Comparison of ENCODE assay signal across 29 mouse cellular contexts in genomic region chr7:39954110-39954509, GRCm38 (mm10).
DNase-seq lines count a peak whose midpoint lies in the region; ATAC-seq and TF ChIP-seq lines count a peak whose summit lies in the region.
"Had no signal": no experiment of that assay in that cellular context is flagged by ENCODE, and none has a peak within 500 bp of the region (broad histone marks: within the 10 kb centered on the region; RNA-seq: fewer than 3 reads in every experiment).

No protein-coding gene starts in this region.

- H3K36me3 ChIP-seq in heart, embryonic 11.5 days (ENCODE audit: control insufficient read depth, insufficient read depth, low read length): no peaks in the 10 kb centered on the region
- H3K36me3 ChIP-seq in CH12.LX (replicated peaks in 1 of 2; ENCODE audit: control insufficient read depth in 1 of 2, insufficient read depth in 1 of 2, low read length in 1 of 2): no peaks in the 10 kb centered on the region
- no peaks in the 10 kb centered on the region for H3K36me3 ChIP-seq in heart, postnatal 0 days (replicated peaks; ENCODE audit: control insufficient read depth, insufficient read depth, low read length)
- H3K36me3 ChIP-seq in embryonic facial prominence, embryonic 10.5 days (replicated peaks): no peaks in the 10 kb centered on the region
- H3K36me3 ChIP-seq: embryonic facial prominence, embryonic 12.5 days; limb, embryonic 10.5 days; limb, embryonic 15.5 days; liver, embryonic 13.5 days; midbrain, embryonic 12.5 days; neural tube, embryonic 12.5 days had no signal

- TF ChIP-seq RAD21 in CH12.LX (IDR thresholded peaks at IDR 0.05; ENCODE audit: low read depth, low read length): no peak

- no peak overlapping the region for H3K9ac ChIP-seq in heart, embryonic 11.5 days (ENCODE audit: low read depth, low read length)
- no peak overlapping the region for H3K9ac ChIP-seq in CH12.LX (ENCODE audit: insufficient read depth, low read depth)
- H3K9ac ChIP-seq in heart, postnatal 0 days (replicated peaks; ENCODE audit: low read depth, low read length): no peak overlapping the region
- H3K9ac ChIP-seq: embryonic facial prominence, embryonic 12.5 days; hindbrain, embryonic 14.5 days; limb, embryonic 15.5 days; liver, embryonic 13.5 days; midbrain, embryonic 12.5 days; neural tube, embryonic 12.5 days had no signal

- dilution Hi-C loops in CH12.LX (cut with MboI; ENCODE audit: extremely low pct_ligation_motif_present, extremely low pct_unique_long_range_greater_than_20kb, low sequenced_read_pairs): no loop called here

- no peak overlapping the region; the same call in 1 of the 2 replicates for H3K4me2 ChIP-seq in heart, embryonic 11.5 days
- no peak overlapping the region for H3K4me2 ChIP-seq in CH12.LX (ENCODE audit: insufficient read depth, low read depth, poor library complexity, severe bottlenecking)
- no peak overlapping the region for H3K4me2 ChIP-seq in heart, postnatal 0 days (ENCODE audit: low read depth, low read length)
- H3K4me2 ChIP-seq: embryonic facial prominence, embryonic 12.5 days; hindbrain, embryonic 14.5 days; limb, embryonic 15.5 days; liver, embryonic 13.5 days; midbrain, embryonic 12.5 days; neural tube, embryonic 12.5 days had no signal

- H3K27ac ChIP-seq in heart, embryonic 11.5 days (ENCODE audit: low read depth, low read length): no peak overlapping the region
- H3K27ac ChIP-seq in CH12.LX (ENCODE audit: insufficient read depth, low read depth): no peak overlapping the region
- H3K27ac ChIP-seq in heart, postnatal 0 days (ENCODE audit: low read depth): peak overlapping the region; percentile 76; the same call in 1 of the 2 replicates
- H3K27ac ChIP-seq in embryonic facial prominence, embryonic 10.5 days (replicated peaks): no peak overlapping the region
- H3K27ac ChIP-seq: embryonic facial prominence, embryonic 12.5 days; hindbrain, embryonic 14.5 days; limb, embryonic 10.5 days; limb, embryonic 15.5 days; liver, embryonic 13.5 days; midbrain, embryonic 12.5 days; neural tube, embryonic 12.5 days had no signal

- no peak for TF ChIP-seq CTCF in CH12.LX (conservative IDR thresholded peaks at IDR 0.05 in 1 of 2, IDR thresholded peaks at IDR 0.05 in 1 of 2; ENCODE audit: low read depth in 2 of 2, low read length in 2 of 2)
- TF ChIP-seq CTCF in heart, postnatal 0 days (IDR thresholded peaks at IDR 0.05; ENCODE audit: low read depth): peak; percentile 27; the same call in 1 of the 2 replicates

- WGBS in heart, embryonic 11.5 days (ENCODE audit: insufficient replicate concordance): 19% methylated on average over 7 of the region's 7 CpGs
- WGBS in heart, postnatal 0 days: 16% methylated on average over 7 of the region's 7 CpGs
- 64% methylated on average over 7 of the region's 7 CpGs for WGBS in embryonic facial prominence, embryonic 10.5 days

- no peaks in the 10 kb centered on the region for H3K4me1 ChIP-seq in heart, embryonic 11.5 days (ENCODE audit: control insufficient read depth, insufficient read depth, low read length)
- peaks cover 0 to 20% of the 10 kb centered on the region in 2 experiments; a peak in 2 of 4 replicates for H3K4me1 ChIP-seq in CH12.LX (ENCODE audit: control insufficient read depth in 1 of 2, insufficient read depth in 2 of 2)
- H3K4me1 ChIP-seq in heart, postnatal 0 days (ENCODE audit: control insufficient read depth, insufficient read depth): peaks cover 11% of the 10 kb centered on the region; the same call in 1 of the 2 replicates
- no peaks in the 10 kb centered on the region for H3K4me1 ChIP-seq in embryonic facial prominence, embryonic 10.5 days
- H3K4me1 ChIP-seq: embryonic facial prominence, embryonic 12.5 days; limb, embryonic 10.5 days; limb, embryonic 15.5 days; liver, embryonic 13.5 days; megakaryocyte, embryonic 14.5 days; midbrain, embryonic 12.5 days; neural tube, embryonic 12.5 days had no signal

- H3K27me3 ChIP-seq in heart, embryonic 11.5 days (ENCODE audit: control insufficient read depth, insufficient read depth, low read length): no peaks in the 10 kb centered on the region
- no peaks in the 10 kb centered on the region for H3K27me3 ChIP-seq in CH12.LX (replicated peaks)
- no peaks in the 10 kb centered on the region for H3K27me3 ChIP-seq in heart, postnatal 0 days (ENCODE audit: control insufficient read depth, insufficient read depth, low read length)
- no peaks in the 10 kb centered on the region for H3K27me3 ChIP-seq in embryonic facial prominence, embryonic 10.5 days (replicated peaks; ENCODE audit: low read depth, poor library complexity, severe bottlenecking)
- H3K27me3 ChIP-seq: embryonic facial prominence, embryonic 12.5 days; limb, embryonic 15.5 days; liver, embryonic 13.5 days; megakaryocyte, embryonic 14.5 days; midbrain, embryonic 12.5 days; neural tube, embryonic 12.5 days; Patski had no signal

- intact Hi-C loops in gastrocnemius, postnatal 36 days (cut with DNase I): no loop called here

- DNase-seq in heart, adult 18-20 months: peak; percentile 13
- peak; percentile 16 to 17 for DNase-seq in layer of hippocampus, postnatal 14 days (ENCODE audit: low spot score in 2 of 2)
- no peak for DNase-seq in layer of hippocampus, adult 11-12 months (ENCODE audit: low spot score)
- DNase-seq in CH12.LX (ENCODE audit: extremely low read depth): peak; percentile 74
- peak; percentile 42 for DNase-seq in heart, postnatal 0 days (ENCODE audit: low spot score)
- DNase-seq in gastrocnemius, postnatal 36 days: no peak
- DNase-seq in embryonic facial prominence, embryonic 10.5 days (ENCODE audit: low spot score): no peak
- DNase-seq: adrenal gland, postnatal 10 days; cerebellum, adult 8-10 months; cerebellum, postnatal 36 days; gastrocnemius, postnatal 25 days; kidney, adult 9 months; kidney, postnatal 10 days; liver, embryonic 13.5 days; right cerebral cortex, adult 18-20 months; spleen, adult 18-20 months; thymus, postnatal 14 days had no signal

- H3K4me3 ChIP-seq in heart, embryonic 11.5 days (ENCODE audit: low read depth, low read length): no peak overlapping the region
- no peak overlapping the region for H3K4me3 ChIP-seq in CH12.LX (replicated peaks in 1 of 3; ENCODE audit: low read depth in 2 of 3, low read length in 2 of 3, poor library complexity in 1 of 3)
- no peak overlapping the region for H3K4me3 ChIP-seq in heart, postnatal 0 days (ENCODE audit: low read depth, low read length)
- H3K4me3 ChIP-seq in embryonic facial prominence, embryonic 10.5 days: no peak overlapping the region
- H3K4me3 ChIP-seq: embryonic facial prominence, embryonic 12.5 days; limb, embryonic 10.5 days; limb, embryonic 15.5 days; liver, embryonic 13.5 days; megakaryocyte, embryonic 14.5 days; midbrain, embryonic 12.5 days; myocyte; neural tube, embryonic 12.5 days had no signal

- no peak for TF ChIP-seq POLR2A in CH12.LX (IDR thresholded peaks at IDR 0.05; ENCODE audit: low read depth, low read length)

- no peaks in the 10 kb centered on the region for H3K9me3 ChIP-seq in heart, embryonic 11.5 days (replicated peaks; ENCODE audit: control insufficient read depth, low read length)
- H3K9me3 ChIP-seq in CH12.LX (replicated peaks; ENCODE audit: low read length): peaks cover 4% of the 10 kb centered on the region
- peaks cover 6% of the 10 kb centered on the region; the same call in 1 of the 2 replicates for H3K9me3 ChIP-seq in heart, postnatal 0 days (replicated peaks; ENCODE audit: control insufficient read depth, low read length)
- no peaks in the 10 kb centered on the region for H3K9me3 ChIP-seq in embryonic facial prominence, embryonic 10.5 days
- H3K9me3 ChIP-seq: embryonic facial prominence, embryonic 12.5 days; limb, embryonic 10.5 days; limb, embryonic 15.5 days; liver, embryonic 13.5 days; midbrain, embryonic 12.5 days; neural tube, embryonic 12.5 days had no signal

- no peak; the same call in 1 of the 2 replicates for ATAC-seq in heart, embryonic 11.5 days (replicated peaks; ENCODE audit: insufficient number of reproducible peaks, low FRiP score, low TSS enrichment)
- ATAC-seq in heart, postnatal 0 days (ENCODE audit: insufficient read depth, low read depth): peak; percentile 86
- ATAC-seq: forebrain, embryonic 14.5 days; intestine, postnatal 0 days; Patski had no signal

- in situ Hi-C loops in CH12.LX (cut with MboI; ENCODE audit: low pct_ligation_motif_present, low pct_unique_long_range_greater_than_20kb, low sequenced_read_pairs): no loop called here

- H3K79me2 ChIP-seq in CH12.LX (replicated peaks; ENCODE audit: control insufficient read depth, extremely low read depth, insufficient read depth, poor library complexity, severe bottlenecking): no peaks in the 10 kb centered on the region

- no peak for TF ChIP-seq EP300 in CH12.LX (IDR thresholded peaks at IDR 0.05; ENCODE audit: low read length)
- no peak for TF ChIP-seq EP300 in heart, postnatal 0 days (IDR thresholded peaks at IDR 0.05; ENCODE audit: low read depth)

TF ChIP-seq in CH12.LX, 34 proteins besides CTCF, POLR2A, EP300 and RAD21:
- TF ChIP-seq MEF2A (IDR thresholded peaks at IDR 0.05; ENCODE audit: borderline replicate concordance, low read depth, low read length) (no peak), GABPA (IDR thresholded peaks at IDR 0.05; ENCODE audit: insufficient replicate concordance, low read depth, low read length) (no peak), USF2 (conservative IDR thresholded peaks at IDR 0.05; ENCODE audit: low read depth, low read length) (no peak), POLR2AphosphoS2 (IDR thresholded peaks at IDR 0.05; ENCODE audit: low read depth, low read length) (no peak), CHD2 (IDR thresholded peaks at IDR 0.05; ENCODE audit: low read length) (no peak), NELFE (IDR thresholded peaks at IDR 0.05; ENCODE audit: low read depth, low read length) (no peak), USF1 (IDR thresholded peaks at IDR 0.05; ENCODE audit: low read depth, low read length) (no peak), MYC (IDR thresholded peaks at IDR 0.05; ENCODE audit: low read depth, low read length) (no peak), BHLHE40 (IDR thresholded peaks at IDR 0.05; ENCODE audit: low read depth, low read length) (no peak), ZKSCAN1 (IDR thresholded peaks at IDR 0.05; ENCODE audit: borderline replicate concordance, low read depth, low read length) (no peak), MAFK (IDR thresholded peaks at IDR 0.05; ENCODE audit: insufficient replicate concordance, low read length) (no peak), PAX5 (IDR thresholded peaks at IDR 0.05; ENCODE audit: low read length) (no peak), JUN (IDR thresholded peaks at IDR 0.05; ENCODE audit: insufficient read depth, low read depth, low read length) (no peak), TCF12 (IDR thresholded peaks at IDR 0.05; ENCODE audit: low read depth, low read length) (no peak), TBP (conservative IDR thresholded peaks at IDR 0.05; ENCODE audit: low read depth, low read length) (no peak), ZNF384 (IDR thresholded peaks at IDR 0.05; ENCODE audit: low read depth, low read length) (no peak)

Comparison
In these comparisons a context has a peak if more than half of its experiments do, and no peak if none do; other contexts are left out.
1. DNase-seq: peak in heart, adult 18-20 months (2 of 2), layer of hippocampus, postnatal 14 days (2 of 2), CH12.LX (single experiment) and heart, postnatal 0 days (single experiment); none in layer of hippocampus, adult 11-12 months (single experiment), gastrocnemius, postnatal 36 days (0 of 2) and embryonic facial prominence, embryonic 10.5 days (single experiment).